Mouse (Mus musculus) testis, adult 2 months (tissue): ENCODE data around the gene Stoml2.

Source experiments
- CTCF ChIP-seq: fragments of 200-500 bp; IDR thresholded peaks from 2 replicates; pipeline ENCODE4 v1.5.1; 2012; ENCODE audit warnings: low read depth, mild to moderate bottlenecking, inconsistent platforms, low read length, moderate library complexity; ENCODE audit not compliant: control insufficient read depth, insufficient read depth, insufficient replicate concordance
- POLR2A ChIP-seq: fragments of 200-500 bp; IDR thresholded peaks from 2 replicates; pipeline ENCODE4 v1.6.1; 2012; ENCODE audit warnings: low read depth, mild to moderate bottlenecking, inconsistent platforms, low read length, moderate library complexity; ENCODE audit not compliant: control insufficient read depth

DNA sequence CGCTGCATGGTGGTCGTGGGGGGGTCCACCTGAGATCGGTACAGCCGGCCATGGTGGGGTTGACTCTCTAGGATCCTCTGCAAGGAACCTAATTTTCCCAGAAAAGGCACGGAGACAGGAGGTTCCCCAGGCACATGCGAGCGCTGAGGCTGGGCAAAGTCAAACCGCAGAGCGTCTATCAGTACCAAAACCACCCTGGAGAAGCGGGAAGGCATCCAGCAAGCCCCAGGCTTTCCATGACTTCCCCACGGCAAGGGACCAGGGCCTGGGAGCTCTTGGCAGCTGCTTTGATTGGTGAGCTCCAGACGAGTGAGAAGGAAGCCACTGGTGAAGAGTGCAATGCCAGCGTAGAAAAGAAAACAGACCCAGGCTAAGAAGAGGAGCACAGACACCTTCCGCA is 6.8 kb downstream of the Stoml2 start:
- TF ChIP-seq CTCF (no peak), POLR2A (no peak)
